Mouse (Mus musculus) embryonic fibroblast, embryonic 13.5 days (primary cell): ENCODE data around the gene Akr1b10.

ENCODE experiments used
- CTCF ChIP-seq: IDR thresholded peaks from 2 replicates; pipeline ENCODE4 v1.5.1; 2011; ENCODE audit warnings: mild to moderate bottlenecking, control low read depth, low read length, moderate library complexity, borderline replicate concordance; ENCODE audit not compliant: insufficient read depth
- POLR2A ChIP-seq: IDR thresholded peaks from 2 replicates; pipeline ENCODE4 v1.6.1; 2011; ENCODE audit warnings: low read depth, mild to moderate bottlenecking, control low read depth, low read length, moderate library complexity

DNA sequence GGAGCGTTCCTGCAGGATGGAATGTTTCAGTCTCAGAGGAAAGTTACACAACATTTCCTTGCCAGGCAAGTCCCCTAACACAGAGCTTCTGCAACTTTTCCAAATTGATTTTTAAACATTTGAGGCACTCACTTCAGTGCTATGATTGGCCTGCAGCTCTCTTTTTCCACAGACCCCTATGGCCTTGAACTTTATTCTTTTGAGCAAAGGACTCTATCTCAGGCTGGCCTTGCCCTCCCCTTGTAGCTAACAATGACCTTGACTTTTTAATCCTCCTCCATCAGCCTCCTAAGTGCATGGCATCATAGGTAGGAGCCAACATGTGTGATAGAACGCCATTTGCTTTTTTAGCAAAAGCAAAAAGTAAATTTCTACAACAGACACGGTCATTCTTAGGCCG lies 22.7 kb downstream of the Akr1b10 start:
- TF ChIP-seq CTCF (no peak), POLR2A (no peak)
